Mouse (Mus musculus) gastrocnemius, postnatal 36 days (tissue): ENCODE measurements at regions not wholly inside any gene's neighbourhood (a gene's known extent, or its start where the extent isn't known, plus 50 kb on each side); places are given as distances from the start of the nearest gene placed in this dataset.

Experiments used
- DNase-seq, 2 experiments: peaks; one replicate each; pipeline ENCODE4 v3.0.0; 2022
- intact Hi-C: fragments of 180-260 bp; cut with DNase I; formaldehyde crosslinking; loops from one replicate; pipeline ENCODE4 v1.15.1; 2025

- DNase-seq, result no peak
- intact Hi-C loops, result no loop called here
Observed at GRCm38 (mm10) chr19:49375754-49376619, 1170.2 kb downstream of the Sorcs3 start.

DNA sequence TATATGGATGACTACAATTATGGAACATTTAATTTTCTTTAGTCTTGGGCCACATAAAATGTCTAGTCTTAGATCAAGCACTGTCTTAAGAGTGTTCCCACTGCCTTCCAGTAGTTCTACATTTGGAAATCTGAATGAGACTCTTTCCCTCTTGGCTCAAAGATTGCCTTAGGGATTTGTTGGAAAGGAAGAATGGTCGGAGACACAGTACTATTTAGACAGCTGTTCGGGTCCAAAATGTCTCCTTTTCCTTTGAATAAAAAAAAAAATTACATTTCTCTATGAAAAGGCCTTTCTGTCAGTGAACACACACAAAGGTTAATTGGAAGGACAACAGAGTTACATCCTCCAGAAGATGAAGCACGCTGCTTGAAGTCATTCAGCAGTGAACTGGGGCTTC lies 1173.8 kb downstream of the Sorcs3 start:
- no peak for DNase-seq
- intact Hi-C loops, result no loop called here

DNA sequence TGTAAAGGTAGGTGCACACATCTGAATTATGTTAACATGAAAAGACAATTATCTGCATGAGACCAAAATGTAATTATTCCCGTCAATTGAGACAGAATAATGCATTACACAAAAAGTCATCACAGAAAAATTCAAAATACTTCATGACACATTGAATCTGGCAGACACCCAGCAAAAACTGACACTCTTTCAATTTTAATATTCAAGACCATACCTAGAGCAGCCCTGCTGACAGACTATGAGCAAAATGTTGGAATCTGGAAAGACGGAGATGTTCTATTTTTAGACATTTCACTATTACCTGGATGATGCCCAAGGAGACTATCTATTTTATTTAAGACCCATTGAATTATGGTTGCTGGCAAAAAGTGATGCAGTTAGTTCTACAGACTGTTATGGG lies 1190.4 kb downstream of the Sorcs3 start:
- no peak for DNase-seq
- intact Hi-C loops, result no loop called here

GRCm38 (mm10) chr19:49415326-49415725 lies 1209.5 kb downstream of the Sorcs3 start:
- DNase-seq, result no peak
- intact Hi-C loops, result no loop called here

DNA sequence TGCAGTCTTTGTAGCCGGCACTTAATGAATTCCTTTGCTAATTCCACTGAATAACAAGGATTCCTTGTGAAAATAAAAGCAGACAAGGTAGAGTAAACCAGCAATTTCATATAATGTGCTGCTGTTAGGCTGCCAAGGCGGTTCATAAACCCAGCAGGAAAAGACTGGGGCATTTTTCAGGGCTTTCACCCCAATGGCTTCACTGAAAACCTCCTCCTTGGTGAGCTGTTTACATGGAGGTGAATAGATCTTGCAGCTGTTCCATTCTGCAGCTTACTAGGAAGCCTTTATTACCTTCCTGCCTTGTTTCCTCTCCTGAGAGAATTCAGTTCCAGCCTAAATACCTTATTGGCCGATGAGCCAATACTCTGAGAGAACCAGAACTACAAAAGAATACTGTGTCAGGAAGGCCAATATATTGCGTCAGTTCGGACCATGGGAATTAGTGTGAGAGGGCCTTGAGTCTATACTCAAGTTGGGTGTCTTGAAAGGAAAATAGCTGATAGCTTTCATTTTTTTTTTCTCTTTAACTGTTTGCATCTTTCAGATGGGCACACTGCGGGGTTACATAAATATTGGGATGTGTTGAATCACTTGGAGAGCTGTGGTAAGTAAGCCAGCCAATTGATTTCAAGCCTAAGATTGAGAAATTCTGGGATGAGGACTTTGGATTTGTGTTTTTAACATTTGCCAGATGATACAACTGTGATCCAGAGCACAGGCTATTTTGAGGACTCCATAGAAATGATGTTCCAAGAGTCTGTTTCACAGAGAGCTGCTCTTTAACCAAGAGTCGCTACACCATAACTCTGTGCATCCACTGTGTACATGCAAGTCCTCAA lies 1217.5 kb downstream of the Sorcs3 start:
- intact Hi-C loops, result no loop called here
- no peak for DNase-seq
